Comparison of ENCODE assay signal across 25 mouse cellular contexts in genomic region chr5:137544926-137545325, GRCm38 (mm10). TPM values are rescaled to one million over a fixed set of nuclear protein-coding genes. Genes with fewer than 3 reads are reported as not detected.
A peak's percentile ranks its signal among the peaks of the same experiment; 100 is the strongest.
DNase-seq lines count a peak whose midpoint lies in the region.
"Had no signal": no experiment of that assay in that cellular context is flagged by ENCODE, and none has a peak within 500 bp of the region (broad histone marks: within the 10 kb centered on the region; RNA-seq: fewer than 3 reads in every experiment).

No protein-coding gene starts in this region.

- DNase-seq in adrenal gland, postnatal 36 days: peak; percentile 53 to 66
- DNase-seq in adrenal gland, adult 18-20 months (ENCODE audit: low spot score in 2 of 2): no peak
- peak; percentile 63 for DNase-seq in heart, embryonic 10.5 days (ENCODE audit: low spot score)
- DNase-seq in heart, postnatal 36 days: no peak
- DNase-seq in 416B (ENCODE audit: low read depth) (peak; percentile 54), adipocyte (ENCODE audit: low spot score) (peak; percentile 36)
- DNase-seq in T-cell, adult 2 months (ENCODE audit: low spot score): no peak
- DNase-seq: cerebellum, adult 8-10 months; gastrocnemius, adult 2 months; gastrocnemius, postnatal 25 days; heart, postnatal 14 days; kidney, adult 18-20 months had no signal

- H3K27me3 ChIP-seq in heart, embryonic 10.5 days (ENCODE audit: insufficient read depth, poor library complexity, severe bottlenecking): no peaks in the 10 kb centered on the region; the same call in 1 of the 2 replicates
- H3K27me3 ChIP-seq: embryonic facial prominence, embryonic 13.5 days; intestine, embryonic 15.5 days had no signal

- no peaks in the 10 kb centered on the region for H3K9me3 ChIP-seq in heart, embryonic 10.5 days
- H3K9me3 ChIP-seq: embryonic facial prominence, embryonic 13.5 days; forebrain, embryonic 13.5 days; heart, embryonic 15.5 days; hindbrain, embryonic 10.5 days; intestine, embryonic 15.5 days had no signal

- no peaks in the 10 kb centered on the region for H3K36me3 ChIP-seq in heart, embryonic 10.5 days
- H3K36me3 ChIP-seq: embryonic facial prominence, embryonic 13.5 days; heart, embryonic 15.5 days; hindbrain, embryonic 10.5 days; intestine, embryonic 15.5 days had no signal

- H3K4me3 ChIP-seq in heart, embryonic 10.5 days: no peak overlapping the region
- H3K4me3 ChIP-seq: embryonic facial prominence, embryonic 13.5 days; forebrain, embryonic 13.5 days; gastrocnemius, adult 2 months; heart, embryonic 15.5 days; hindbrain, embryonic 10.5 days; intestine, embryonic 15.5 days had no signal

- H3K4me1 ChIP-seq in heart, embryonic 10.5 days: no peaks in the 10 kb centered on the region
- H3K4me1 ChIP-seq: embryonic facial prominence, embryonic 13.5 days; forebrain, embryonic 13.5 days; heart, embryonic 15.5 days; hindbrain, embryonic 10.5 days; intestine, embryonic 15.5 days had no signal

- intact Hi-C loops in heart, postnatal 36 days (cut with DNase I): no loop called here

- no peak overlapping the region for H3K27ac ChIP-seq in heart, embryonic 10.5 days
- H3K27ac ChIP-seq: embryonic facial prominence, embryonic 13.5 days; forebrain, embryonic 13.5 days; gastrocnemius, adult 2 months; heart, embryonic 15.5 days; hindbrain, embryonic 10.5 days; hindbrain, embryonic 14.5 days; intestine, embryonic 15.5 days had no signal

- 65% methylated on average over 6 of the region's 6 CpGs for WGBS in heart, embryonic 10.5 days

RNA-seq across cellular contexts. Expression of gene Actl6b, which starts 8.4 kb away (rescaled TPM):
- 1 to 10 TPM; 2.6 to 3.3 TPM for total RNA-seq in adrenal gland, postnatal 36 days (2021)
- total RNA-seq in adrenal gland, adult 18-20 months (2021): 1 to 10 TPM; 2.5 to 4.9 TPM
- 0.07 TPM in 1 of 2 replicates, not detected in the other for polyA plus RNA-seq in heart, embryonic 10.5 days (2016; fragmentation: Nextera tagmentation; extraction: Ambion mirVana)
- total RNA-seq in heart, postnatal 36 days (2021): not detected
- total RNA-seq: gastrocnemius, adult 2 months; gastrocnemius, postnatal 25 days; granulocyte monocyte progenitor cell, adult 5-6 weeks; heart, postnatal 14 days had no signal
- polyA plus RNA-seq: C2C12; kidney, embryonic 14.5 days; Patski had no signal

RNA-seq across cellular contexts. Expression of gene Gnb2, which starts 11.6 kb away (rescaled TPM):
- total RNA-seq in adrenal gland, postnatal 36 days (2021): 100 to 1,000 TPM; 544 to 638 TPM
- 100 to 1,000 TPM; 517 to 525 TPM for total RNA-seq in adrenal gland, adult 18-20 months (2021)
- 287 and 294 TPM in 2 replicates for polyA plus RNA-seq in heart, embryonic 10.5 days (2016; fragmentation: Nextera tagmentation; extraction: Ambion mirVana)
- total RNA-seq in heart, postnatal 36 days (2021): 100 to 1,000 TPM; 245 to 248 TPM

RNA-seq across cellular contexts. Expression of gene Epo, which starts 11.9 kb away (rescaled TPM):
- not detected for total RNA-seq in adrenal gland, postnatal 36 days (2021)
- total RNA-seq in adrenal gland, adult 18-20 months (2021): not detected
- polyA plus RNA-seq in heart, embryonic 10.5 days (2016; fragmentation: Nextera tagmentation; extraction: Ambion mirVana): 0.28 and 2.3 TPM in 2 replicates
- not detected for total RNA-seq in heart, postnatal 36 days (2021)
- total RNA-seq: gastrocnemius, adult 2 months; gastrocnemius, postnatal 25 days; granulocyte monocyte progenitor cell, adult 5-6 weeks; heart, postnatal 14 days; MEL had no signal
- polyA plus RNA-seq: C2C12; cortical plate, adult 2 months; embryonic facial prominence, embryonic 13.5 days; forebrain, embryonic 13.5 days; heart, embryonic 11.5 days; heart, embryonic 15.5 days; hindbrain, embryonic 14.5 days; kidney, embryonic 14.5 days; Patski had no signal

RNA-seq across cellular contexts. Expression of gene Tfr2, which starts 24.7 kb away (rescaled TPM):
- 1 to 10 TPM in 1 of 2 experiments, under 1 TPM in 1; 0.95 to 1.1 TPM for total RNA-seq in adrenal gland, postnatal 36 days (2021)
- total RNA-seq in adrenal gland, adult 18-20 months (2021): 1 to 10 TPM; 1.8 to 2.7 TPM
- 4.0 and 4.9 TPM in 2 replicates for polyA plus RNA-seq in heart, embryonic 10.5 days (2016; fragmentation: Nextera tagmentation; extraction: Ambion mirVana)
- total RNA-seq in heart, postnatal 36 days (2021): not detected
- total RNA-seq: gastrocnemius, adult 2 months; gastrocnemius, postnatal 25 days; heart, postnatal 14 days had no signal
- polyA plus RNA-seq: Patski had no signal

RNA-seq across cellular contexts. Expression of gene Gigyf1, which starts 26.6 kb away (rescaled TPM):
- 10 to 100 TPM; 32.0 to 32.8 TPM for total RNA-seq in adrenal gland, postnatal 36 days (2021)
- total RNA-seq in adrenal gland, adult 18-20 months (2021): 10 to 100 TPM; 27.6 to 36.4 TPM
- 8.0 and 10.8 TPM in 2 replicates for polyA plus RNA-seq in heart, embryonic 10.5 days (2016; fragmentation: Nextera tagmentation; extraction: Ambion mirVana)
- total RNA-seq in heart, postnatal 36 days (2021): 10 to 100 TPM; 29.5 to 35.4 TPM

Comparison
In these comparisons a context has a peak if more than half of its experiments do, and no peak if none do; other contexts are left out.
1. DNase-seq: peak in adrenal gland, postnatal 36 days (2 of 2), heart, embryonic 10.5 days (single experiment), 416B (single experiment) and adipocyte (single experiment); none in adrenal gland, adult 18-20 months (0 of 2), heart, postnatal 36 days (0 of 2) and T-cell, adult 2 months (single experiment).